Mouse (Mus musculus) adrenal gland, postnatal 0 days (tissue): ENCODE measurements around the gene Olfr572. TPM values are rescaled to one million over a fixed set of nuclear protein-coding genes. Genes with fewer than 3 reads are reported as not detected.

Experiments used
- polyA plus RNA-seq: library from polyadenylated mRNA; unstranded; fragments of >200 nt; fragmentation: Nextera tagmentation; extraction: Ambion mirVana; gene quantifications from 2 replicates; pipeline ENCODE4 v1.2.1, GENCODE M21; 2015

The Olfr572 gene
- polyA plus RNA-seq, result not detected in 2 replicates

GRCm38 (mm10) chr7:102924109-102924508 is at the start of gene Olfr572:
Gene Olfr572 (plus strand): TSS chr7:102924409.

GRCm38 (mm10) chr7:102876822-102877221 is 47.4 kb upstream of the Olfr572 start, which contains the start of gene Olfr568:
Gene Olfr568 (plus strand): TSS chr7:102877122.

DNA sequence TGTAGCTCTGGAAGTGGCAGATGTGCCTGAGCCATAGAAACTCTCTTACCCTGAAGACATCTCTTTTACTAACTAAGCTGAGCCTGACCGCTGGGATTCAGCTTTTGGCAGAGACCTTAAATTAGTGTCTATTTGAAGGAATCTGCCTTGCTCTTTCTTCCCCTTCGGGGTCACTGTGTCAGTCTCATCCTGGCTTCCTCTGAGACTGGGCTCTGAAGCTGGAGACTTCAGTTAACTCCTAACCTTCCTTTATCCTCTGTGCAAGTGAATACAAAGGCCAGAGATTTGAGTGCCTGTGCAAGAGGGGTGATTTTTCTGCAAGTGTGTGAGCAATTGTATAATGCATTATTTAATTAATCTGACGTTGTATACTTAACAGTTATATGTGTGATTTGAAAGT is 33.4 kb upstream of the Olfr572 start, which contains the start of gene Olfr569:
Gene Olfr569 (minus strand): TSS at position 101 of the 400 bp plus-strand sequence.

DNA sequence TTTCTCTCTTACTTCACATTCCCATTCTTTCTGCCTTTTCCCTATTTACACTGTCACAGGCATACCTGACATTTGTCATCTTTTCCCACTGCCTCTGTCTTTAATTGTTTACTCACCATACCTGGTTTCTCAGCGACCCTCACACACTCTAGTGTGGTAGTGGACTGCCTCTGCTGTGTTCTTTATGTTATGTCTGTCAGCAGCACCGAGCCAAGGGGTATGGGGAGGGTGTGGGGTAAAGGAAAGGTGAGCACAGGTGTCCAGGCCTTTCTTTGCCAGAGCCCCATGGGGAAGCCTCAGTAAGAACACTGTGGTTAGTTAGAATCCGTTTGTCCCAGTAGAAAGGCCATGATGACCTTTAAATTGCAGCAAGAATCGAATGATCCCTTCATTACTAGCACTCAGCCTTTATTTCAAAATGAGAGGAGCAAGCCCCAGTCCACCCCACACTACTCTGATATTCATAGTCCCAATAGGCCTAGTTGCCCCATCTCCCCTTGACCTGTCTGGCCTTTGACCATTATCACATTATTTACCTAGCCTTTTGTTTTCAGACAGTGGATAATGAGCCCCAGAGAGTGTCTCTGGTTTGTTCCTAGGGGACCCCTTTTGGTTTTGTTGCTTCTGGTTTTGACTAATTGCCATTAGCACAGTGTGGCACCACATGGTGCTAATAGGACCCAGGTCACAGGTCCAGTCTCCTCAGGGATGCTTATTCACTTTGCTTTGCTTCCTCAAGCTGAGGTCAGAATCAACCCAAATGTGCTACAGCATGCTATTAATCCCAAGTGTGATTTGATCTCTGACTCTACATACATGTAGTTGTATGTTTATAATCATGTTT is 7.0 kb upstream of the Olfr572 start, which contains the start of gene Olfr571:
Gene Olfr571 (minus strand): TSS at position 505 of the 844 bp plus-strand sequence.

GRCm38 (mm10) chr7:102942475-102942874 is 18.3 kb downstream of the Olfr572 start, which contains the start of gene Olfr573-ps1:
Gene Olfr573-ps1 (minus strand): TSS chr7:102942575.

GRCm38 (mm10) chr7:102948167-102948566 is 24.0 kb downstream of the Olfr572 start, which contains the start of gene Olfr574:
Gene Olfr574 (plus strand): TSS chr7:102948467.

DNA sequence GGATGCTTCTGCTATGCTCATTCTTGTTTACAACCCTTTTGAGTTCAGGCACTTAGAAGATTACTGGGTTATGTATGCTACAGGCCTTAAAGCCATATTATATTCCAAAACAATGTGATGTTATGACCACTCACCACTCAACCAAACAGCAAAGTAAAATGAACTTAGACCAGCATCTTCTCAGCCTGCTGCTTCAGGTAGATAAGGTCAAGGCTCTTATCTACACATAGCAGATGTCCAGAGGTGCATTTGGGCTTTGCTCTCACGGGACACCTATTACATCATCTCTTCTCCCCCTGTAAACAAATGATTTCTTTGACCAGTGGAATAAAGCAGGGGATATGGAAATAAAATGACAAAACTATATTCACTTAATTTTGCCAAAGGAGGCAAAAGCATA is 34.4 kb downstream of the Olfr572 start, which contains the start of gene Olfr575:
Gene Olfr575 (minus strand): TSS at position 183 of the 400 bp plus-strand sequence.

DNA sequence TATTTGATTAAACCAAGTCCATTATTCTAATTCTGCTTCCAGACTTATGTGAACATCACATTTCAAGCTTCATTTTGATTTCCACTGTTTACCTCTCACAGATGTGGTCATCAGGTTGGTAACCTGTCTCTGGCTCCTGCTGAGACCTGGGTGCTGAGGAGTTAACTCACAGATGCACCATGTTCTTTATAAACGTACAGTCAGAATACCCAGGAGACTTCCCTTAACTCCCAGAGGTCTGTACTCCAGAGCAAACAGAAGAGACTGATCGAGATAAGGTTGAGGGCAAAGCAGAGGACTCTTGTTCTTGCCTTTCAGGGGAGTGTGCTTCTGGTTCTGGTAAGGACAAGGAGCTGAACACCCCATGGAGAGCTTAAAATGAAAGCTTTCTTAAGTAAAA is 38.2 kb downstream of the Olfr572 start, which contains the start of gene Olfr576:
Gene Olfr576 (plus strand): TSS at position 301 of the 400 bp plus-strand sequence.

GRCm38 (mm10) chr7:102975843-102976242 is 51.6 kb downstream of the Olfr572 start, which contains the start of gene Olfr577:
Gene Olfr577 (minus strand): TSS chr7:102975943.

Other genes with a start within 250 kb of the Olfr572 start
- gene Trim68, start 237.1 kb upstream of the Olfr572 start, polyA plus RNA-seq, result 9.6 and 9.9 TPM in 2 replicates
- gene Olfr557, start 228.5 kb upstream of the Olfr572 start, polyA plus RNA-seq, result not detected in 2 replicates
- gene Olfr558, start 222.2 kb upstream of the Olfr572 start, polyA plus RNA-seq, result 0.25 and 0.54 TPM in 2 replicates
- gene Olfr33, start 205.3 kb upstream of the Olfr572 start, polyA plus RNA-seq, result not detected in 2 replicates
- not detected in 2 replicates for gene Olfr559, start 196.9 kb upstream of the Olfr572 start, polyA plus RNA-seq
- not detected in 2 replicates for gene Olfr560, start 165.0 kb upstream of the Olfr572 start, polyA plus RNA-seq
- 1.7 and 8.6 TPM in 2 replicates for gene Olfr78, start 164.9 kb upstream of the Olfr572 start, polyA plus RNA-seq
- not detected in 2 replicates for gene Olfr561, start 153.2 kb upstream of the Olfr572 start, polyA plus RNA-seq
- not detected in 2 replicates for gene Olfr564, start 120.9 kb upstream of the Olfr572 start, polyA plus RNA-seq
- not detected in 2 replicates for gene Olfr566, start 65.6 kb upstream of the Olfr572 start, polyA plus RNA-seq
- not detected in 2 replicates for gene Olfr568, start 47.3 kb upstream of the Olfr572 start, polyA plus RNA-seq
- gene Olfr569, start 33.5 kb upstream of the Olfr572 start, polyA plus RNA-seq, result not detected in 2 replicates
- gene Olfr570, start 29.8 kb upstream of the Olfr572 start, polyA plus RNA-seq, result not detected in 2 replicates
- not detected in 2 replicates for gene Olfr571, start 6.9 kb upstream of the Olfr572 start, polyA plus RNA-seq
- not detected in 2 replicates for gene Olfr573-ps1, start 18.2 kb downstream of the Olfr572 start, polyA plus RNA-seq
- not detected in 2 replicates for gene Olfr574, start 24.1 kb downstream of the Olfr572 start, polyA plus RNA-seq
- not detected in 2 replicates for gene Olfr575, start 34.4 kb downstream of the Olfr572 start, polyA plus RNA-seq
- not detected in 2 replicates for gene Olfr576, start 38.3 kb downstream of the Olfr572 start, polyA plus RNA-seq
- gene Olfr577, start 51.5 kb downstream of the Olfr572 start, polyA plus RNA-seq, result not detected in 2 replicates
- gene Olfr578, start 64.9 kb downstream of the Olfr572 start, polyA plus RNA-seq, result not detected in 2 replicates
- not detected in 2 replicates for gene Olfr582, start 113.6 kb downstream of the Olfr572 start, polyA plus RNA-seq
- not detected in 2 replicates for gene Olfr583, start 126.9 kb downstream of the Olfr572 start, polyA plus RNA-seq
- gene Olfr584, start 157.5 kb downstream of the Olfr572 start, polyA plus RNA-seq, result not detected in 2 replicates
- gene Olfr585, start 173.3 kb downstream of the Olfr572 start, polyA plus RNA-seq, result not detected in 2 replicates
- not detected in 2 replicates for gene Olfr586, start 201.2 kb downstream of the Olfr572 start, polyA plus RNA-seq
- not detected in 2 replicates for gene Olfr588-ps1, start 216.5 kb downstream of the Olfr572 start, polyA plus RNA-seq
- not detected in 2 replicates for gene Olfr589, start 231.9 kb downstream of the Olfr572 start, polyA plus RNA-seq